8 mouse cellular contexts compared by ENCODE assay signal in genomic region chr14:52279747-52280120, GRCm38 (mm10). TPM values are rescaled to one million over a fixed set of nuclear protein-coding genes. Genes with fewer than 3 reads are reported as not detected.
A peak's percentile ranks its signal among the peaks of the same experiment; 100 is the strongest.
DNase-seq lines count a peak whose midpoint lies in the region; ATAC-seq and TF ChIP-seq lines count a peak whose summit lies in the region.

No protein-coding gene starts in this region.

- peaks cover 4% of the 10 kb centered on the region for H3K79me2 ChIP-seq in heart, adult 2 months (replicated peaks; ENCODE audit: control insufficient read depth, insufficient read depth, low read length)

- TF ChIP-seq POLR2A in heart, adult 2 months (IDR thresholded peaks at IDR 0.05; ENCODE audit: insufficient read depth, low read depth, low read length): no peak
- TF ChIP-seq POLR2A in ES-Bruce4 (IDR thresholded peaks at IDR 0.05; ENCODE audit: insufficient read depth, low read length): no peak

- H3K4me2 ChIP-seq in forebrain, embryonic 14.5 days (ENCODE audit: low read length): peak overlapping the region; percentile 68
- peak overlapping the region; percentile 73 for H3K4me2 ChIP-seq in liver, postnatal 0 days (ENCODE audit: low read depth, low read length)

- DNase-seq in heart, adult 2 months: no peak
- no peak for DNase-seq in heart, adult 18-20 months
- DNase-seq in forebrain, embryonic 14.5 days (ENCODE audit: low spot score): no peak
- DNase-seq in liver, postnatal 0 days: peak; percentile 65
- no peak for DNase-seq in yolk sac, embryonic 10.5 days (ENCODE audit: low spot score)
- DNase-seq in adrenal gland, adult 8-10 months: no peak

- H3K9ac ChIP-seq in heart, adult 2 months (ENCODE audit: low read depth, low read length): peak overlapping the region; percentile 73
- peak overlapping the region; percentile 70 for H3K9ac ChIP-seq in ES-Bruce4 (ENCODE audit: low read depth, poor library complexity, severe bottlenecking)
- H3K9ac ChIP-seq in forebrain, embryonic 14.5 days (ENCODE audit: low read length): peak overlapping the region; percentile 82
- H3K9ac ChIP-seq in liver, postnatal 0 days (replicated peaks): peak overlapping the region; percentile 91

- no peak for TF ChIP-seq CTCF in heart, adult 2 months (IDR thresholded peaks at IDR 0.05)
- TF ChIP-seq CTCF in ES-Bruce4 (IDR thresholded peaks at IDR 0.05; ENCODE audit: low read depth, low read length): no peak
- no peak for TF ChIP-seq CTCF in liver, postnatal 0 days (IDR thresholded peaks at IDR 0.05; ENCODE audit: low read depth)

- no peaks in the 10 kb centered on the region for H3K9me3 ChIP-seq in ES-Bruce4 (replicated peaks; ENCODE audit: control insufficient read depth, insufficient read depth, low read length, poor library complexity, severe bottlenecking)
- no peaks in the 10 kb centered on the region for H3K9me3 ChIP-seq in forebrain, embryonic 14.5 days (replicated peaks; ENCODE audit: control insufficient read depth, low read length)
- no peaks in the 10 kb centered on the region for H3K9me3 ChIP-seq in liver, postnatal 0 days (ENCODE audit: low read length)

- H3K36me3 ChIP-seq in heart, adult 2 months (ENCODE audit: control insufficient read depth, insufficient read depth, low read length): peaks cover 5% of the 10 kb centered on the region; the same call in 1 of the 2 replicates
- no peaks in the 10 kb centered on the region for H3K36me3 ChIP-seq in ES-Bruce4 (ENCODE audit: control insufficient read depth, insufficient read depth, low read length, poor library complexity, severe bottlenecking)
- H3K36me3 ChIP-seq in forebrain, embryonic 14.5 days (ENCODE audit: control insufficient read depth, insufficient read depth, low read length): peaks cover 4% of the 10 kb centered on the region
- no peaks in the 10 kb centered on the region; the same call in 1 of the 2 replicates for H3K36me3 ChIP-seq in liver, postnatal 0 days (replicated peaks; ENCODE audit: insufficient read depth, low read length)

- no peaks in the 10 kb centered on the region for H3K27me3 ChIP-seq in heart, adult 2 months (ENCODE audit: control insufficient read depth, insufficient read depth, low read length)
- H3K27me3 ChIP-seq in ES-Bruce4 (ENCODE audit: control insufficient read depth, insufficient read depth, low read length, poor library complexity, severe bottlenecking): no peaks in the 10 kb centered on the region
- no peaks in the 10 kb centered on the region for H3K27me3 ChIP-seq in forebrain, embryonic 14.5 days (replicated peaks; ENCODE audit: control insufficient read depth, insufficient read depth, low read length)
- no peaks in the 10 kb centered on the region for H3K27me3 ChIP-seq in liver, postnatal 0 days (ENCODE audit: insufficient read depth, low read length)

- WGBS in heart, adult 2 months: under 1% methylated on average over 21 of the region's 21 CpGs
- under 1% methylated on average over 18 of the region's 21 CpGs for whole genome bisulfite sequencing in forebrain, embryonic 14.5 days
- WGBS in liver, postnatal 0 days (ENCODE audit: insufficient replicate concordance): under 1% methylated on average over 19 of the region's 21 CpGs

- peak overlapping the region; percentile 75 for H3K27ac ChIP-seq in heart, adult 2 months
- H3K27ac ChIP-seq in ES-Bruce4 (ENCODE audit: insufficient read depth, low read length): no peak overlapping the region
- peak overlapping the region; percentile 80 for H3K27ac ChIP-seq in forebrain, embryonic 14.5 days (ENCODE audit: low read depth, low read length)
- H3K27ac ChIP-seq in liver, postnatal 0 days (ENCODE audit: low read depth): peak overlapping the region; percentile 95

- no peak for TF ChIP-seq EP300 in heart, adult 2 months (IDR thresholded peaks at IDR 0.05; ENCODE audit: insufficient read depth, low read depth, low read length)
- TF ChIP-seq EP300 in ES-Bruce4 (IDR thresholded peaks at IDR 0.05; ENCODE audit: insufficient read depth, low read depth, low read length): no peak
- no peak for TF ChIP-seq EP300 in liver, postnatal 0 days (IDR thresholded peaks at IDR 0.05; ENCODE audit: low read depth)

- H3K4me3 ChIP-seq in heart, adult 2 months: peak overlapping the region; percentile 85
- H3K4me3 ChIP-seq in ES-Bruce4 (ENCODE audit: low read depth, low read length): peak overlapping the region; percentile 74
- H3K4me3 ChIP-seq in forebrain, embryonic 14.5 days (ENCODE audit: low read depth, low read length): peak overlapping the region; percentile 86
- H3K4me3 ChIP-seq in liver, postnatal 0 days (ENCODE audit: low read depth, low read length): peak overlapping the region; percentile 96

- intact Hi-C loops in heart, adult 2 months (cut with DNase I): loop anchor here (1.0 to 10.0 kb wide), 5 partner anchors 21 to 265 kb away; partner anchors contain the start of genes Mettl3, Supt16 and Tmem253

- H3K4me1 ChIP-seq in heart, adult 2 months (ENCODE audit: control insufficient read depth, insufficient read depth, low read length): no peaks in the 10 kb centered on the region; the same call in 1 of the 2 replicates
- H3K4me1 ChIP-seq in ES-Bruce4 (ENCODE audit: control insufficient read depth, insufficient read depth, low read length): no peaks in the 10 kb centered on the region
- H3K4me1 ChIP-seq in forebrain, embryonic 14.5 days (ENCODE audit: control insufficient read depth, insufficient read depth, low read length): peaks cover 5% of the 10 kb centered on the region; the same call in 1 of the 2 replicates
- H3K4me1 ChIP-seq in liver, postnatal 0 days (ENCODE audit: insufficient read depth): peaks cover 6% of the 10 kb centered on the region

- peak; percentile 30 for ATAC-seq in forebrain, embryonic 14.5 days
- ATAC-seq in liver, postnatal 0 days: peak; percentile 15; the same call in 1 of the 2 replicates
- ATAC-seq in monocyte, adult 5-6 weeks (replicated peaks; ENCODE audit: insufficient number of reproducible peaks, low FRiP score, low TSS enrichment, poor library complexity, severe bottlenecking): no peak

RNA-seq across cellular contexts. Expression of gene Rab2b, which starts 0.4 kb away (rescaled TPM):
- 1 to 10 TPM; 4.8 to 5.2 TPM for total RNA-seq in heart, adult 2 months (2021)
- 6.9 and 10.1 TPM in 2 replicates for polyA plus RNA-seq in heart, adult 2 months (2012; rRNA removed)
- total RNA-seq in heart, adult 18-20 months (2021): 1 to 10 TPM; 3.8 to 5.5 TPM
- polyA plus RNA-seq in ES-Bruce4 (2011; ENCODE audit: insufficient read depth, insufficient read length, low read depth, missing spikeins): 16.5 and 23.2 TPM in 2 replicates
- polyA plus RNA-seq in forebrain, embryonic 14.5 days (2014; fragmentation: Nextera tagmentation; extraction: Ambion mirVana): 40.2 and 40.3 TPM in 2 replicates
- polyA plus RNA-seq in liver, postnatal 0 days (2015; fragmentation: Nextera tagmentation; extraction: Ambion mirVana): 2.7 and 2.8 TPM in 2 replicates
- 5.4 to 14.8 TPM (median 12.5 TPM) in 3 replicates for total RNA-seq in monocyte, adult 5-6 weeks (2017)
- total RNA-seq in adrenal gland, adult 8-10 months (2022): 10 to 100 TPM; 43.1 to 54.0 (median 48.4) TPM

RNA-seq across cellular contexts. Expression of gene Tox4, which starts 0.8 kb away (rescaled TPM):
- total RNA-seq in heart, adult 2 months (2021): 10 to 100 TPM; 32.8 to 37.5 TPM
- polyA plus RNA-seq in heart, adult 2 months (2012; rRNA removed): 23.3 and 41.1 TPM in 2 replicates
- 10 to 100 TPM; 30.3 to 35.8 TPM for total RNA-seq in heart, adult 18-20 months (2021)
- 66.5 and 67.4 TPM in 2 replicates for polyA plus RNA-seq in ES-Bruce4 (2011; ENCODE audit: insufficient read depth, insufficient read length, low read depth, missing spikeins)
- polyA plus RNA-seq in forebrain, embryonic 14.5 days (2014; fragmentation: Nextera tagmentation; extraction: Ambion mirVana): 55.2 and 55.7 TPM in 2 replicates
- polyA plus RNA-seq in liver, postnatal 0 days (2015; fragmentation: Nextera tagmentation; extraction: Ambion mirVana): 12.1 and 13.4 TPM in 2 replicates
- 56.9 to 65.9 TPM (median 65.4 TPM) in 3 replicates for total RNA-seq in monocyte, adult 5-6 weeks (2017)
- 10 to 100 TPM; 54.4 to 80.8 (median 70.4) TPM for total RNA-seq in adrenal gland, adult 8-10 months (2022)

RNA-seq across cellular contexts. Expression of gene Chd8, which starts 22.2 kb away (rescaled TPM):
- total RNA-seq in heart, adult 2 months (2021): 10 to 100 TPM; 36.7 to 45.2 TPM
- 14.3 and 21.0 TPM in 2 replicates for polyA plus RNA-seq in heart, adult 2 months (2012; rRNA removed)
- total RNA-seq in heart, adult 18-20 months (2021): 10 to 100 TPM; 34.2 to 37.7 TPM
- 175 and 178 TPM in 2 replicates for polyA plus RNA-seq in ES-Bruce4 (2011; ENCODE audit: insufficient read depth, insufficient read length, low read depth, missing spikeins)
- polyA plus RNA-seq in forebrain, embryonic 14.5 days (2014; fragmentation: Nextera tagmentation; extraction: Ambion mirVana): 44.9 and 45.8 TPM in 2 replicates
- polyA plus RNA-seq in liver, postnatal 0 days (2015; fragmentation: Nextera tagmentation; extraction: Ambion mirVana): 8.5 and 10.0 TPM in 2 replicates
- total RNA-seq in monocyte, adult 5-6 weeks (2017): 105 to 153 TPM (median 127 TPM) in 3 replicates
- total RNA-seq in adrenal gland, adult 8-10 months (2022): 100 to 1,000 TPM in 2 of 4 experiments, 10 to 100 TPM in 2; 82.2 to 142 (median 108) TPM

RNA-seq across cellular contexts. Expression of gene Mettl3, which starts 25.2 kb away (rescaled TPM):
- total RNA-seq in heart, adult 2 months (2021): 10 to 100 TPM; 17.8 to 20.4 TPM
- polyA plus RNA-seq in heart, adult 2 months (2012; rRNA removed): 15.7 and 19.4 TPM in 2 replicates
- total RNA-seq in heart, adult 18-20 months (2021): 10 to 100 TPM; 16.2 to 18.1 TPM
- 65.8 and 67.6 TPM in 2 replicates for polyA plus RNA-seq in ES-Bruce4 (2011; ENCODE audit: insufficient read depth, insufficient read length, low read depth, missing spikeins)
- polyA plus RNA-seq in forebrain, embryonic 14.5 days (2014; fragmentation: Nextera tagmentation; extraction: Ambion mirVana): 42.4 and 46.9 TPM in 2 replicates
- 7.2 and 8.1 TPM in 2 replicates for polyA plus RNA-seq in liver, postnatal 0 days (2015; fragmentation: Nextera tagmentation; extraction: Ambion mirVana)
- 31.5 to 70.4 TPM (median 65.5 TPM) in 3 replicates for total RNA-seq in monocyte, adult 5-6 weeks (2017)
- total RNA-seq in adrenal gland, adult 8-10 months (2022): 10 to 100 TPM; 39.3 to 66.6 (median 55.2) TPM

RNA-seq across cellular contexts. Expression of gene Sall2, which starts 48.8 kb away (rescaled TPM):
- total RNA-seq in heart, adult 2 months (2021): 1 to 10 TPM in 1 of 2 experiments, under 1 TPM in 1; 0.98 to 2.0 TPM
- polyA plus RNA-seq in heart, adult 2 months (2012; rRNA removed): 1.6 and 2.3 TPM in 2 replicates
- 1 to 10 TPM in 1 of 2 experiments, under 1 TPM in 1; 0.97 to 1.0 TPM for total RNA-seq in heart, adult 18-20 months (2021)
- 10.0 and 11.4 TPM in 2 replicates for polyA plus RNA-seq in ES-Bruce4 (2011; ENCODE audit: insufficient read depth, insufficient read length, low read depth, missing spikeins)
- polyA plus RNA-seq in forebrain, embryonic 14.5 days (2014; fragmentation: Nextera tagmentation; extraction: Ambion mirVana): 25.1 and 30.1 TPM in 2 replicates
- 0.63 and 0.85 TPM in 2 replicates for polyA plus RNA-seq in liver, postnatal 0 days (2015; fragmentation: Nextera tagmentation; extraction: Ambion mirVana)
- 0.39 to 0.48 TPM in 2 of 3 replicates, not detected in the other for total RNA-seq in monocyte, adult 5-6 weeks (2017)
- 10 to 100 TPM in 2 of 4 experiments, 1 to 10 TPM in 2; 7.3 to 15.2 (median 12.0) TPM for total RNA-seq in adrenal gland, adult 8-10 months (2022)
